Mouse (Mus musculus) yolk sac, embryonic 10.5 days (tissue): ENCODE results near the gene Ccdc51.

ENCODE experiments used
- DNase-seq: peaks from one replicate; pipeline ENCODE4 v3.0.0-alpha.2; 2017; ENCODE audit warnings: low spot score

Ccdc51 gene

DNA sequence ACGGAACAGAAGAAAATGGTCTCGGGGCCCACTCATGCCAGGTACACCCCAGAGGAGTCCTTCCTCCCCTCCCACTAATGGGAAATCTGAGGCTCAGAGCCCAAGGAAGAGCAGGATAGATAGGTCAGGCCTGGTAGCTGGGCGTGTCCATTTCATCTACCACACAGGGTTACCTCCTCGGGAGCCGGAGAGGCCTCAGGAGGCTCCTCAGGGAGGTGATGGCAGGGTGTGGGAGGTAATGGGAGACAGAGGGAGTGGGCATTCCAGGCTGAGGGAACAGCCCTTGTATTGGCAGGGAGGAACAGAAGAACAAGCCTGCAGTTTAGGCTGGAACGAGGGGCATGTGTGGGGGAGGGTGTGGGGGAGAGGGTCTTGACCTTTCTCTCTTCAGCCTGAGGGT lies 14.6 kb downstream of the Ccdc51 start:
- no peak for DNase-seq

- DNase-seq = no peak
Observed at GRCm38 (mm10) chr9:109097291-109097690, 15.0 kb downstream of the Ccdc51 start.

DNA sequence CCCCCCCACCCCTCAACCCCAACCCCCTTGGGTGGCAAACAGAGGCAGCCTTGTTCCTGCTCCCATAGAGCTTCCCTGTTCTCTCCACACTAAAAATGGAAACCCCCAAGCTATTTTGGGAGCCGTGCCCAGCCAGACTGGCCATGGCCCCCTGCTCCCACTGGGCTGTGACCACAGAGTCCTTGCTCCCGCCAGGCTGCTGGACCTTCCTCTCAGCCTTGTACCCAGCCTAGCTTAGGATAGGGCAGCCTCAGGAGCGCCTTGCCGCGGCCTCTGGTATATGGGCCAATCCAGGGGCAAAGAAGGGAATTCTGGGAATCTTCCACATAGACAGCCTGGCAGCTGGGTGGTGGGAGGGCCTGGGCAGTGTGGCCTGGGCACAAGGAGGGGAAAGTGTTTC lies 15.5 kb downstream of the Ccdc51 start:
- DNase-seq = no peak

DNA sequence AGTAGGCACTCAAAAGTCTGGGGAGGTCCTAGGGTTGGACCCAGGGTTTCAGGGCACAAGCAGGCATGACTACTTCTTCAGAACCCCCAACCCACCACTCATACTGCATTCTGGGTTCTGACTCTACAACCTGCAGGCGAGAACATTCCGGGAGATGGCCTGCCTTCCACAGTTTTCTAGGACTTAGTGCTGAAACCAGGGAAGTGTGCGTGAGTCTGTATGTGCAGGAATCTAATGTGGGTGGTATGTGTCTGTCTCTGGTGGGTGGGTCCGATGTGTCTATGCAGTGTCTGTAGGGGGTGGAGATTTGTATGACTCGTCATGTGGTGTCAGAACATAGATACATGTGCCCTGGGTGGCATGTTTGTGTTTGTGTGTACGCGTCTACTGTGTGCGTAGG lies 16.1 kb downstream of the Ccdc51 start:
- DNase-seq = no peak

- DNase-seq = no peak
Observed at GRCm38 (mm10) chr9:109098969-109099368, 16.7 kb downstream of the Ccdc51 start.

DNA sequence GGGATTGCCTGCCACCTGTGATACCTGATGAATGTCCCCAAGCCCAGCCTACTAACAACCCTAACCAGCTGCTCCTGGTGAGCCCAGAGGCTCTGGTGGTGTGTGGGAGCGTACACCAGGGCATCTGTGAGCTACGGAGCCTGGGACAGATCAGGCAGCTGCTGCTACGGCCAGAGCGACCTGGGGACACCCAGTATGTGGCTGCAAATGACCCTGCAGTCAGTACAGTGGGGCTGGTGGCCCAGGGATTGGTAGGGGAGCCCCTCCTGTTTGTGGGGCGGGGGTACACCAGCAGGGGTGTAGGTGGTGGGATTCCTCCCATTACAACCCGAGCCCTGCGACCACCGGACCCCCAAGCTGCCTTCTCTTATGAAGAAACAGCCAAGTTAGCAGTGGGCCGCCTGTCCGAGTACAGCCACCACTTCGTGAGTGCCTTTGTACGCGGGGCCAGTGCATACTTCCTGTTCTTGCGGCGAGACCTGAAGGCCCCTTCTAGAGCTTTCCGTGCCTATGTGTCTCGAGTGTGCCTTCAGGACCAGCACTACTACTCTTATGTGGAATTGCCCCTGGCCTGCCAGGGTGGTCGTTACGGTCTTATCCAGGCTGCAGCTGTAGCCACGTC lies 18.1 kb downstream of the Ccdc51 start:
- DNase-seq = no peak

DNA sequence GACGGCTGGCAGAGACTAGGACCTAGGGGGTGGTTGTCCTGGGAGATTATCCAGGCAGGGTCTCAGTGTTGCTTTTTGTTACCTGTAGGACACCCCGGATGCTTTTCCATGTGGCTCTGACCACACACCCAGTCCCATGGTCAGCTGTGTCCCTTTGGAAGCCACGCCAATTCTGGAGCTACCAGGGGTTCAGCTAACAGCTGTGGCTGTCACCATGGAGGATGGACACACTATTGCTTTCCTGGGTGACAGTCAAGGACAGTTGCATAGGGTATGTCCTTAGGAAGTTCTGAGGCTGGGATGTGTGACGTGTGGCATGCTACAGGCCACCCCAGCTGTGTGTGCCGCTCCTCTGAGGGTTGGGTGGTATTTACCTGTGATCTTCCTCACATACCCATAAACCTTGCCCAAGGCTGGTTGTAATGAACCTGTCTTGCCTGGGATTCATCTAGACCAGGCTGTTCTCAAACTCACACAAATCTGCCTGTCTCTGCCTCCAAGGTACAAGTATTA lies 19.7 kb downstream of the Ccdc51 start:
- DNase-seq = no peak

GRCm38 (mm10) chr9:109102541-109102940 lies 20.2 kb downstream of the Ccdc51 start:
- DNase-seq = no peak

DNA sequence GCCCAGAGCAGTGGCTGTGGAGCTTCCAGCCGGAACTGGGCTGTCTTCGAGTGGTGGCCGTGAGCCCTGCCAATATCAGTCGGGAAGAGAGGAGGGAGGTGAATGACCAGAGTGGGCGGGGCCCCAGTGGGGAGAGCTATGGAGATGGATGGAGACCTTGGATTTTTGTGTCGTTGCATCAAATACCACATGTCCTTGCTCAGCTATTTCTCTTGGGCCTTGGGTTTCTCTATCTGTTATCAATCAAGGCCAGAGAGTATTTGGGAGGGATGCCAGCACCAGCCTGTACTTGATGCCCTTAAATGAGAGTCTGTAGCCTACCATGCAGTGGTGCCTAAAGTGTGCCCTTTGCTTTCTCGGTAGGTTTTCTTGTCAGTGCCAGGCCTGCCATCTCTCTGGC lies 21.0 kb downstream of the Ccdc51 start:
- no peak for DNase-seq

GRCm38 (mm10) chr9:109104083-109104482 lies 21.8 kb downstream of the Ccdc51 start:
- DNase-seq = no peak

- DNase-seq = no peak
Observed at GRCm38 (mm10) chr9:109105011-109105410, 22.7 kb downstream of the Ccdc51 start.

- DNase-seq = peak; percentile 73
Observed at GRCm38 (mm10) chr9:109105648-109106047, 23.4 kb downstream of the Ccdc51 start.

DNA sequence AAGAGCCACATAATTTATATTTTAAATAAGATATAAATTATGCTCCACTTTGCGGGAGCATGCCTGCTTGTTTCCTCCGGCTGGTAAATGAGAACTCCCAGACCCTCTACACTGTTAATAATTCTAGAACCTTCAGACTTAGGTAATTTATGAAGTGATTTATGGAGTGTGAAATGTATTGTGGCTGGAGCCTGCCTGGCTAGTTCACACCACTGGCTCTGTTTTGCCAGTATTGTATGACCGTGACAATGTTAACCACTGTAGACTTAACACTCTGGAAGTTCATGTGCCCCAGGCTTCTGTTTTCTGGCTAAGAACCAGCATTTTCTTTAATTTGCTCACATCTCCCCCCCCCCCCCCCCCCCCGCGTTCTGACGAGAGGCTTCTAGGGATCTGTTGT lies 25.0 kb downstream of the Ccdc51 start:
- DNase-seq = no peak

- DNase-seq = no peak
Observed at GRCm38 (mm10) chr9:109110240-109110639, 27.9 kb downstream of the Ccdc51 start.

DNA sequence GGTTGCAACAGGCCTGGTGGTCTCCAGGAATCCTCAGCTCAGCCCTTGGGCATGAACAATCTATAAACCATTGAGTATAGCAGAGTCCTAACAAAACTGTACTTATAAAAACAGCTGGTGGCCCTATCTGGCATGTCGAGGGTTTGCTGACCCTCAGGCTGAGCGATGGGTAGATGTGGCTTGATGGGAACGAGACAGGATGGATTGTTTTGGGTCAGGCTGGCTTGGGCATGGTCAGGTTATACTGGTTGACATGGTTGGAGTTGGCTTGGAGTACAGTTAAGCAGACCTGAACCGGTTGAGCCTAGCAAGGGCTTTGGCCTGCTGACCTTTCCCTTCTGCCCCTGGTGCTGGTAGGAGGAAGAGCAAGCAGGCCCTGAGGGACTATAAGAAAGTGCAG lies 28.8 kb downstream of the Ccdc51 start:
- DNase-seq = no peak

GRCm38 (mm10) chr9:109111591-109111990 lies 29.3 kb downstream of the Ccdc51 start:
- DNase-seq = no peak

DNA sequence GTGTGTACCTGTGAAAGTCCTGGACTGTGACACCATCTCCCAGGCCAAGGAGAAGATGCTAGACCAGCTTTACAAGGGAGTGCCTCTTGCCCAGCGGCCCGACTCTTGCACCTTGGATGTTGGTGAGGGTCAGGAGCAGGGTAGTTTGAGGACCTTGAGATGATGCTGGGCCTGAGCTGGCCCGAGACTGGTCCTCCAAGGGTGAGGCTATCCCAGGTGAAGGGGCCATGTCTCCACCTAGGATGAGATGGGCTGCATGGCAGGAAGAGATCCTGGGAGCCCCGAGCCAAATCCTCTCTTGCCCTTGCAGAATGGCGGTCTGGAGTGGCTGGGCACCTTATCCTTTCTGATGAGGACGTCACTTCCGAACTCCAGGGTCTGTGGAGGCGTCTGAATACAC lies 31.0 kb downstream of the Ccdc51 start:
- DNase-seq = no peak

DNA sequence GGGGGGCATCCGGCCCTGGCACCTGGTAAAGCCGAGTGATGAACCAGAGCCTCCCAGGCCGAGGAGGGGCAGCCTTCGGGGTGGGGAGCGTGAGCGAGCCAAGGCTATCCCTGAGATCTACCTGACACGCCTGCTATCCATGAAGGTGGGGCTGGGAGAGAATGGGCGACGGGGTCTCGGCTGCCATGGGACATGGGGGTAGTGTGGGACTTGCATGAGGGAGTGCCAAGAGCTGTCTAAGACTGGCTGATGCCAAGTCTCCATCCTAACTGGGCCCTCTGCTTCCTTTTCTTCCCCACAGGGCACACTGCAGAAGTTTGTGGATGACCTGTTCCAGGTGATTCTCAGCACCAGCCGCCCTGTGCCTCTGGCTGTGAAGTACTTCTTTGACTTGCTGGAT lies 32.0 kb downstream of the Ccdc51 start:
- no peak for DNase-seq

- no peak for DNase-seq
Observed at GRCm38 (mm10) chr9:109114871-109115270, 32.6 kb downstream of the Ccdc51 start.

GRCm38 (mm10) chr9:109116205-109116604 lies 33.9 kb downstream of the Ccdc51 start:
- DNase-seq = no peak

DNA sequence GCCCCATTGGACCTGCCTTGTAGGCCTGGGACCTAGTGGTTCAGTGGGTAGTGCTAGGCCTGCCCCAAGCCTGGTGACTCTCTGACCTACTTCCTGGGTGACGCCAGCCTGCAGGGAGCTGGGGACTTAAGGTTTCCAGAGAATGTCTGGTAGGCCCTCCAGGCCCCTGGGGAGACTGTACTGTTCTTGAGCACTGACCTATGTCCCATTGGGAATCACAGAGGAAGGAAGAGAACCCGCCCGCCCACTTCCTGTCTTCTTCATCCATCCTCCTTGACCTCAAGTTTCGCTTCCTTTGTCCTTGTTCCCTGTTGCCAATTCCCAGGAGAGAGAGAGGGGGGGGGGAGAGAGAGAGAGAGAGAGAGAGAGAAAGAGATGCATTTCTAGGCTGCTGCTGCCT lies 35.8 kb downstream of the Ccdc51 start:
- DNase-seq = no peak

DNA sequence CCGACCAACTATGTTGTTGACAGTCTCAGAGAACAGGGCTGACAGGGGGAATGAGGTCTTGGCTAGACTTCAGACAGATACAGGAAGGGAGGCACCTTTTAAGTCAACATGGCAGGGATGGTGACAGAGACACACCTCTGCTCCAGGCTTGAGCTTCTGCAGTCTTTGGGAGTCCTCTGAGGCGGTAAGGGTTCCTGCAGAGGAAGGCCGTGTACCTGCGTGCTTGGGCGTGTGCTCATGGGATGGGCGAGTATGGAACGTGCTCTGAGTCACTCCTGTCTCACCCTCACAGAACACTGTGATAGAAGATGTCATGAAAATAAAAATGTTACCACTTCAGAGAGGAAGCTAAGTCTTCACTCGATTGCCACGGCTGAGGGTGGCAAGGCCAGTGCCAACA lies 37.3 kb downstream of the Ccdc51 start:
- DNase-seq = no peak

DNA sequence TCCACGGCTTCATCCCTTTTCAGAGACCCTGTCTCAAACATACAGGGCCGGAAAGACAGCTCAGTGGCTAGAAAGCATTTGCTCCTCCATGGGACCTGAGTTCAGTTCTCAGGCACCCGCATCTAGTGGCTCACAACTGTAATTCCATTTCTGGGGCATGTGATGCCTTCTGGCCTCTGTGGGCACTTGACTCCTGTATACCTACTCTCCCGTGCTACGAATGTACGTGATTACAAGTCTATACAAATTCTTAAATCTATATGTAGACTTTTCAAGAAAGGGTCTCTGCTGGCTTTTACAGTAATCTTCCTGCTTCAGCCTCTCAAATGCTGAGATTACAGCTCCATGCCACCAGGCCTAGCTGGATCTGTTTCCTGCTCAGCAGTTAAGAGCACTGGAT lies 38.7 kb downstream of the Ccdc51 start:
- no peak for DNase-seq

GRCm38 (mm10) chr9:109122553-109123085 lies 40.3 kb downstream of the Ccdc51 start:
- no peak for DNase-seq
